Mouse (Mus musculus): ENCODE results near the gene Nudcd3. TPM values are rescaled to one million over a fixed set of nuclear protein-coding genes. Genes with fewer than 3 reads are reported as not detected.

Nudcd3 gene
- total and polyA plus RNA-seq, 3 experiments, result 33.3 to 50.5 TPM; not detected in 1

DNA sequence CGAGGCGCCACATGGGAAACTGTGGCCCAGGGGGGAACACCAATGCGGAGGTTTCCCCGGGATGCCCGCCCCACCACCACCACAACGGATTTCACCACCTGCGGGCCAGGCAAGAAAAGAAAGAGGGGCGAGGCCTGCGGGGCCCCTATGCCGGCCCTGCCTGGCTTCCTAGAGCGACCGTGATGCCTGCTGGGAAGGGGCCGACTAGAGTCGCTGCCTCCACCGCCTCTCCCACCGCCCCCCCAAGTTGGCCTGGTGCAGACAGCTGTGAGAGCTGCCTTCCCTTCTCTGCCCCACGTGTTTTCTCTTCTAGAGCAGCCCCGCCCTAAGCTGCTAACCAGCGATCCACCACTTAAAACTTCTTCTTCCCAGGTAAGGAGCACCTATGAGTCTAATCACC, 44.5 kb upstream of the Nudcd3 start:
- Histone ChIP-seq H3K36me3 (ENCODE audit: control insufficient read depth in 1 of 2, insufficient read depth in 2 of 2, low read length in 2 of 2) (no peaks in the 10 kb centered on the region), H3K27ac (ENCODE audit: control insufficient read depth, low read depth, low read length) (no peak overlapping the region), H3K4me1 (ENCODE audit: control insufficient read depth in 1 of 2, insufficient read depth in 2 of 2, low read length in 2 of 2) (no peaks in the 10 kb centered on the region), H3K4me3 (ENCODE audit: control insufficient read depth in 1 of 2, insufficient read depth in 1 of 2, low read depth in 2 of 2, low read length in 2 of 2) (no peak overlapping the region), H3K9me3 (replicated peaks; ENCODE audit: insufficient read depth, low read length) (no peaks in the 10 kb centered on the region), H3K9ac (ENCODE audit: control insufficient read depth, low read depth, low read length, poor library complexity, severe bottlenecking) (no peak overlapping the region), H3K27me3 (ENCODE audit: control insufficient read depth in 1 of 2, insufficient read depth in 2 of 2, low read length in 2 of 2) (no peaks in the 10 kb centered on the region), H3K79me2 (ENCODE audit: control insufficient read depth, insufficient read depth, low read length, poor library complexity) (no peaks in the 10 kb centered on the region)
- TF ChIP-seq POLR2AphosphoS2 (IDR thresholded peaks at IDR 0.05; ENCODE audit: low read length) (no peak), ZC3H11A (IDR thresholded peaks at IDR 0.05; ENCODE audit: low read depth, low read length) (no peak), MYC (IDR thresholded peaks at IDR 0.05; ENCODE audit: low read depth, low read length) (no peak), MYB (IDR thresholded peaks at IDR 0.05; ENCODE audit: low read depth, low read length) (no peak), ZKSCAN1 (IDR thresholded peaks at IDR 0.05; ENCODE audit: low read depth, low read length) (no peak), SIN3A (IDR thresholded peaks at IDR 0.05; ENCODE audit: low read length) (no peak)
- DNase-seq (ENCODE audit: low read depth, low spot score), result no peak

DNA sequence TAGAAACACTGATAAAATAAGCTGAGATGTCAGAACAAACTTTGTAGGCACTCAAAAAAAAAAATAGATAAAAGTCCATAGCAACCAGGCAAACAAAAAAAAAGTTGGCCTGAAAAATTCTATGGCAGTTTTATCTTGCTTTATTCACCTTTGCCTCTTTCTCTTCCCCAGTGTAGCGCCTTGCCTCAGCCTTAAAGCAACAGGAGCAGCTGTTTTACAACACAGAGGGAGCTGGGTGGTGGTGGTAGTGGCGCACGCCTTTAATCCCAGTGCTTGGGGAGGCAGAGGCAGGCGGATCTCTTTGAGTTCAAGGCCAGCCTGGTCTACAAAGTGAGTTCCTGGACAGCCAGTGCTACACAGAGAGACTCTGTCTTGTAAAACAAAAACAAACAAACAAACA, 32.8 kb upstream of the Nudcd3 start:
- H3K27ac ChIP-seq (ENCODE audit: control insufficient read depth, low read depth, low read length), result no peak overlapping the region
- no peaks in the 10 kb centered on the region; the same call in 1 of the 2 replicates for H3K9me3 ChIP-seq (replicated peaks; ENCODE audit: insufficient read depth, low read length)
- H3K36me3 ChIP-seq (ENCODE audit: control insufficient read depth in 1 of 2, insufficient read depth in 2 of 2, low read length in 2 of 2), result no peaks in the 10 kb centered on the region
- no peak overlapping the region for H3K4me3 ChIP-seq (ENCODE audit: control insufficient read depth in 1 of 2, insufficient read depth in 1 of 2, low read depth in 2 of 2, low read length in 2 of 2)
- H3K79me2 ChIP-seq (ENCODE audit: control insufficient read depth, insufficient read depth, low read length, poor library complexity), result no peaks in the 10 kb centered on the region
- TF ChIP-seq POLR2A (IDR thresholded peaks at IDR 0.05; ENCODE audit: control insufficient read depth in 1 of 2, insufficient read depth in 1 of 2, low read depth in 1 of 2, low read length in 2 of 2, poor library complexity in 1 of 2), result no peak
- peak; percentile 48; the same call in 1 of the 2 replicates for TF ChIP-seq ZNF384 (IDR thresholded peaks at IDR 0.05; ENCODE audit: low read depth, low read length)
- no peak overlapping the region for H3K9ac ChIP-seq (ENCODE audit: control insufficient read depth, low read depth, low read length, poor library complexity, severe bottlenecking)
- H3K27me3 ChIP-seq (ENCODE audit: control insufficient read depth in 1 of 2, insufficient read depth in 2 of 2, low read length in 2 of 2), result no peaks in the 10 kb centered on the region
- DNase-seq (ENCODE audit: low read depth, low spot score), result no peak
- no peaks in the 10 kb centered on the region for H3K4me1 ChIP-seq (ENCODE audit: control insufficient read depth in 1 of 2, insufficient read depth in 2 of 2, low read length in 2 of 2)

DNA sequence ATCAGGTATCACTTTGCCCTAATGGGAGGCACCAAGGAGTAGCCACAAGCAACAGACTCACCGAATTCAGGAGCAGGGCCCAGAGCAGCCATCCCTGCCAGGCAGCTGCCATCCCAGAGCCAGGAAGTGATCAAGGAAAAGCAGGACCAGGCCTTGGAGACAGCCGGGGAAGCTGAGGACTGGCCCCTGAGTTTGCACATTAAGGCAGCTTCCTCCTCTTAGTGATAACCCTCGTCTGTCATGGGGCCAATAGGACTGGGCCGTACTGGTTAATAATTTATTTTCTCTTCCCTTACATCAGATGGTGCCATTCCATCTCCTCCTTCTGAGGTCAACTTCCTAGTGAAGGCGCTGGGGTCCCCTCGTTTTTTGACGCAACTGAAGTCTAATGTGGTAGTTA, 29.8 kb upstream of the Nudcd3 start, which contains the start of gene Npc1l1:
Gene Npc1l1, minus strand, starts transcription at position 132 of the 400 bp plus-strand sequence.
- no peak for DNase-seq (ENCODE audit: low read depth, low spot score)
- H3K9me3 ChIP-seq (replicated peaks; ENCODE audit: insufficient read depth, low read length), result no peaks in the 10 kb centered on the region; the same call in 1 of the 2 replicates
- peaks cover 7 to 19% of the 10 kb centered on the region in 2 experiments for H3K27me3 ChIP-seq (ENCODE audit: control insufficient read depth in 1 of 2, insufficient read depth in 2 of 2, low read length in 2 of 2)
- H3K9ac ChIP-seq (ENCODE audit: control insufficient read depth, low read depth, low read length, poor library complexity, severe bottlenecking), result no peak within 1 kb of the TSS
- H3K4me1 ChIP-seq (ENCODE audit: control insufficient read depth in 1 of 2, insufficient read depth in 2 of 2, low read length in 2 of 2), result no peaks in the 10 kb centered on the region
- H3K27ac ChIP-seq (ENCODE audit: control insufficient read depth, low read depth, low read length), result no peak within 1 kb of the TSS
- no peak for TF ChIP-seq ETS1 (IDR thresholded peaks at IDR 0.05; ENCODE audit: low read depth, low read length)
- TF ChIP-seq ZNF384 (IDR thresholded peaks at IDR 0.05; ENCODE audit: low read depth, low read length), result no peak
- TF ChIP-seq ELF1 (IDR thresholded peaks at IDR 0.05; ENCODE audit: low read depth, low read length), result no peak
- TF ChIP-seq USF1 (IDR thresholded peaks at IDR 0.05; ENCODE audit: low read depth, low read length), result no peak
- no peak for TF ChIP-seq RCOR1 (IDR thresholded peaks at IDR 0.05; ENCODE audit: low read depth, low read length)
- no peak for TF ChIP-seq USF2 (IDR thresholded peaks at IDR 0.05; ENCODE audit: borderline replicate concordance in 1 of 2, insufficient read depth in 1 of 2, low read depth in 1 of 2, low read length in 2 of 2)
- TF ChIP-seq UBTF (IDR thresholded peaks at IDR 0.05; ENCODE audit: borderline replicate concordance, insufficient read depth, low read depth, low read length), result no peak
- TF ChIP-seq TCF12 (IDR thresholded peaks at IDR 0.05; ENCODE audit: low read depth, low read length), result no peak
- TF ChIP-seq MEF2A (IDR thresholded peaks at IDR 0.05; ENCODE audit: extremely low read depth, insufficient replicate concordance, low read depth, low read length, poor library complexity, severe bottlenecking), result no peak
- no peak for TF ChIP-seq CHD2 (IDR thresholded peaks at IDR 0.05; ENCODE audit: low read length)
- no peak for TF ChIP-seq TBP (IDR thresholded peaks at IDR 0.05; ENCODE audit: low read depth, low read length)
- TF ChIP-seq E2F4 (IDR thresholded peaks at IDR 0.05; ENCODE audit: borderline replicate concordance, low read depth, low read length), result no peak
- no peak for TF ChIP-seq NRF1 (IDR thresholded peaks at IDR 0.05; ENCODE audit: insufficient read depth, low read depth, low read length, poor library complexity, severe bottlenecking)
- no peak for TF ChIP-seq POLR2AphosphoS2 (IDR thresholded peaks at IDR 0.05; ENCODE audit: low read length)
- no peak within 1 kb of the TSS for H3K4me3 ChIP-seq (ENCODE audit: control insufficient read depth in 1 of 2, insufficient read depth in 1 of 2, low read depth in 2 of 2, low read length in 2 of 2)
- no peaks in the 10 kb centered on the region for H3K36me3 ChIP-seq (ENCODE audit: control insufficient read depth in 1 of 2, insufficient read depth in 2 of 2, low read length in 2 of 2)
- no peaks in the 10 kb centered on the region for H3K79me2 ChIP-seq (ENCODE audit: control insufficient read depth, insufficient read depth, low read length, poor library complexity)

All from MEL (cell line).